Mouse (Mus musculus) left cerebral cortex, adult 2 months (tissue): ENCODE data around the gene Galnt4. TPM values are rescaled to one million over a fixed set of nuclear protein-coding genes. Genes with fewer than 3 reads are reported as not detected.

Experiments used
- DNase-seq, 2 experiments: peaks; one replicate each; pipeline ENCODE4 v3.0.0; 2021 to 2022; ENCODE audit warnings: low spot score in 2 of 2, mixed read lengths in 1 of 2; ENCODE audit errors: extremely low spot score in 1 of 2
- H3K27ac ChIP-seq: fragments of 200-600 bp; 2 replicates; pipeline ENCODE4 v1.8.1; 2022
- H3K4me3 ChIP-seq: fragments of 200-600 bp; 2 replicates; pipeline ENCODE4 v1.8.1; 2022
- CTCF ChIP-seq: fragments of 200-600 bp; IDR thresholded peaks from 2 replicates; pipeline ENCODE4 v1.8.1; 2022; ENCODE audit warnings: antibody characterized with exemption, mild to moderate bottlenecking, moderate library complexity
- intact Hi-C: fragments of 180-260 bp; cut with DNase I; formaldehyde crosslinking; loops from one replicate; pipeline ENCODE4 v1.15.1; 2025
- total RNA-seq, 2 experiments: library from RNA; stranded (reverse); gene quantifications; 2 replicates each; pipeline ENCODE4 v1.2.3; 2021

The Galnt4 gene
- total RNA-seq, 2 experiments from 2014 or later: 2.3 to 2.4 TPM

GRCm38 (mm10) chr10:99089906-99090305, 18.1 kb upstream of the Galnt4 start:
- TF ChIP-seq CTCF: no peak
- DNase-seq: no peak
- no peak overlapping the region for H3K27ac ChIP-seq
- intact Hi-C loops: loop anchor here (10.0 kb wide), 1 partner anchor 1715 kb away; no protein-coding TSS in a partner anchor
- no peak overlapping the region for H3K4me3 ChIP-seq

- no peak overlapping the region for H3K27ac ChIP-seq
- no peak for TF ChIP-seq CTCF
- intact Hi-C loops: no loop called here
- no peak for DNase-seq
- no peak overlapping the region for H3K4me3 ChIP-seq
Measured at GRCm38 (mm10) chr10:99093364-99093763, 14.6 kb upstream of the Galnt4 start.

DNA sequence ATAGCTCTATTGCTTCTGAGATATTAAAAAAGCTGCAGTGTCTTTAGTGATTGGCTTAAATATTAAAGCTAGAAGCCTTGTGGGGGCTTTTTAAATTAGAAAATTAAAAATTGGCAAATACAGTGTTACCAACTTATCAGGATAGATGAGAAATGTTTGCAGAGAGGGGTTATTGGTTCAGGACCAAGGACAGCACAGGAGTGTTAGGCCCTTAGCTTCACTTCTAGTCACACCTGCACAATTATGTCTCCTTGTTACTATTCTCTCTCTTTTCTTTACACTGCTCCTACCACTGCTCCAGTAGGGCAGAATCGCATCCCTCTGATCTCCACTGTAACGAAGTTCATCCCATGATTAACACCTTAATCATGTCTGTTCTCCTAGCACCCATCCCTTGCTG, 12.8 kb upstream of the Galnt4 start:
- no peak for DNase-seq
- TF ChIP-seq CTCF: no peak
- Histone ChIP-seq H3K27ac (no peak overlapping the region), H3K4me3 (no peak overlapping the region)
- intact Hi-C loops: no loop called here

- no peak overlapping the region for H3K4me3 ChIP-seq
- no peak overlapping the region for H3K27ac ChIP-seq
- peak; percentile 52 to 54 for DNase-seq
- intact Hi-C loops: no loop called here
- TF ChIP-seq CTCF: peak; percentile 87
Measured at GRCm38 (mm10) chr10:99097374-99097773, 10.6 kb upstream of the Galnt4 start.

GRCm38 (mm10) chr10:99105522-99105921, 2.4 kb upstream of the Galnt4 start:
- DNase-seq: no peak
- H3K27ac ChIP-seq: no peak overlapping the region
- no peak for TF ChIP-seq CTCF
- intact Hi-C loops: loop anchor here (5.0 kb wide), 2 partner anchors 47 to 157 kb away; partner anchors contain the start of gene Dusp6
- H3K4me3 ChIP-seq: no peak overlapping the region

- no peak for TF ChIP-seq CTCF
- intact Hi-C loops: loop anchor here (2.0 to 5.0 kb wide), 3 partner anchors 46 to 512 kb away; partner anchors contain the start of gene Dusp6
- peak overlapping the region; percentile 96 for H3K27ac ChIP-seq
- H3K4me3 ChIP-seq: peak overlapping the region; percentile 88
- no peak for DNase-seq
Measured at GRCm38 (mm10) chr10:99106311-99106702, 1.7 kb upstream of the Galnt4 start.

DNA sequence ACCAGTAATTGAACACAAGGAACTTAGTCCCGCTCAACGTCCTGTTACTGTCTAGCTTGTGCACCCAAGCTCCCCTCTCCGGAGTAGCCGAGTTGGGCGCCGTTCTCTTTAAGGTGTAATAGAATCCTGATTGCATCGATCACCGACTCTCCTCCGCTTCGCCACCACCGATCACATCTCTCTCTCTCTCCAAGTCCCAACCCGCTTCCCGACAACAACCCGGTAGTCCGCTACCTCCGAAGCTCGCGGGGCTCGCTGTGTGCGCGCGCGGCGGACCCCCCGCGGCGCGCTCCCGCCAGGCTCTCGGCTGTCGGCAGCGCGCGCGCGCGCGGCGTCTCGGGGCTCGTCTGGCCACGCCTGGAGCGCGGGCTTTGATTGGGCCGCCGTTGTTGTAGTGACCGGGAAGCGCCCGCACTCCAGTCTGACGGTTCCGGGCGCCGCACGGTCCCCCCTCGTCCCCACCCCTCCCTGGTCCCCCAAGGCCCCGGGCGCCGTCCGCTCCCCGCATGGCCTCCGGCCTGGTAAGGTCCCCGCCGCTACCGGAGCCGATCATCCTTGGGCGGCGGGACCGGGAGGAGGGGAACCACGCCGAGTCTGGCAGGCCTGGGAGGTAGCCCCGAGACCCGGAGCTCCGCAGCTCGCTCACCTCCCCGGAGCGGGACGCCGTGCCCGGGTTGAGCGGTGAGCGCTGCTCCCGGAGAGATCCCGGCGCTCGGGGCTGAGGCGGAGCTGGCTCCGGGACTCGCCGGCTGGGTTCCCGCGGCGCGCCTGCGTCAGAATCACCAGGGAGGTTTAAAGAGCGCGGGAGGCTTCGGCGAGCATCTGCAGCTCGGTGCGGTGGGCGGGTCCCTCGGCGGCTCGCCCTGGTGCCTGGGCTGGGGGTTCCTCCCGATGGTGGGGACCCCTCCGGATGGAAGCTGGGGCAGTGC, 992 bp upstream of the Galnt4 start, which contains the start of gene Poc1b:
Gene Poc1b, plus strand, starts transcription at position 334 of the 929 bp plus-strand sequence.
- H3K27ac ChIP-seq: peak within 1 kb of the TSS; percentile 96
- intact Hi-C loops: loop anchor here (2.0 to 5.0 kb wide), 3 partner anchors 45 to 512 kb away; partner anchors contain the start of gene Dusp6
- TF ChIP-seq CTCF: no peak
- peak; percentile 82 to 84 for DNase-seq
- peak within 1 kb of the TSS; percentile 88 for H3K4me3 ChIP-seq

- Histone ChIP-seq H3K4me3 (peak overlapping the region; percentile 88), H3K27ac (peak overlapping the region; percentile 67)
- DNase-seq: no peak
- no peak for TF ChIP-seq CTCF
- intact Hi-C loops: loop anchor here (5.0 kb wide), 2 partner anchors 44 to 154 kb away; partner anchors contain the start of gene Dusp6
Measured at GRCm38 (mm10) chr10:99108431-99108982, 548 bp downstream of the Galnt4 start.

DNA sequence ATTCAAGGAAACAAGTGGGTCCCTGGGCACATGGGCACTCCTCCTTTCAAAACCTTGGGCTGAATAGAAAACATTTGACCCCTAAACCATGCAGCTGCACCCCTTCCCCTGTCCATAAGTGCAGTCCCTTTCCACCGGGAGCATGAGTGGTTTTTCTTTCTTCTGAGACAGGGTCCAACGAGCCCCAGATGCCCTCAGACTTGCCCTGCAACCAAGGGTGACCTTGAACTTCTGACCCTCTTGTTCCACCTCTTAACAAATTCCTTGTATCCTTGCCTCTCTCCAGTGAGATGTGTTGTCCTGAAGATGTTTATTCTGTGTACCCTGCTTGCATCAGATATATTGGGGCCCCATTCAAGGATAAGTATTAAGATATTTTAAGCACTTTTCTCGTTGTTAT, 5.6 kb downstream of the Galnt4 start:
- no peak for TF ChIP-seq CTCF
- DNase-seq: no peak
- intact Hi-C loops: no loop called here
- Histone ChIP-seq H3K27ac (no peak overlapping the region), H3K4me3 (no peak overlapping the region)

DNA sequence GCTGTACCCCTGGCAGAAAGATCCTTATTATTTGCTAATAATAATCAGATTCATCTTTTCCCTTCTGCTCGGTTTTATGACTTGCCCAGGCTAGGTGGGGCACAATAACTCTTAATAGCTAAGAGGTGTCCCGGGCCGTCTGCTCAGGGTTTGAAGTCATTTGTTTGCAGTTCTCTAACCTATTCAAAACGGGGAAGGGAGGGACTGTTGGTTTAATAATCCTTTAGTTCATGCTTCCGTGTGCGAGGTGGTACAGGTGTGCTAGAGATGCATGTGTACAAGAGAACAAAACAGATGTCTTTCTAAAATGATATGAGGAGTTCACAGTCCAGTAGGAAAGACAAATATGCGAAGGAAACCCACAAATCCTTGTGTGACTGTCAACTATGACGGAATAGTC, 6.3 kb downstream of the Galnt4 start:
- intact Hi-C loops: no loop called here
- no peak for DNase-seq
- no peak overlapping the region for H3K4me3 ChIP-seq
- no peak overlapping the region for H3K27ac ChIP-seq
- no peak for TF ChIP-seq CTCF

DNA sequence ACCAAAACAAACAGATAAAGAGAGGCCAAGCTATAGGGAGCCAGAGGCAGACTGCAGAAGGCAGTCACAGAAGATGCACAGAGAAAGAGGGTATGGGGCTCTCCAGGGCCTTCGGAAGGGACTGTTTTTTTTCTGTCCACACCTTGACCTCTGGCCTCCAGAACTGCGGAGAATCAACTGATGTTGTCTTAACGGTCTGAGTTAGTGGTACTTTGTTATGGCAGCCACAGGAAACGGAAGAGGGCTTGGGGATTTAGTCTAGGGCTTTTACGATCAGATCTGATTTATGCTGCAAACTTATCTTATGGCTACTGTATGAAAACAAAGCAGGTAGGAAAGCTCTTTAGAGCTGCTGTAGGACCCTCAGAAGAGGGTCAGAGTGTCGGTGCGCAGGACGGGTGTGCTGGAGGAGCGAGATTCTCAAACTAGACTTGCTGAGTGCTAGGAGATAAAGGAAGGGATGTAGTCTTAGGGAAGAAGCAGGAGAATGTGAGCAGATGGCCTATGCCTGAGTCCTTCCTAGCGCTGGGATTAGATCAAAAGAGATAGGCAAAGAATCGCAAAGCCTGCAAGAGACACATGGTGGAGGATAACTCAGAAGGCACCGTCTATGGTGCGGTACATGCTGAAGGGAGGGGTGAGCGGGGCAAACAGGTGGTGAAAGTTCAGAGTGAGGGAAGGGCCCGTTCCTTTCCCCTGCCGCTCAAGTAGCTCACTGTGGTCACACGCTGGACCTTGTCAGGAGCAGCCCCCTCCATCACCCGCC, 7.7 kb downstream of the Galnt4 start:
- DNase-seq: no peak
- Histone ChIP-seq H3K4me3 (no peak overlapping the region), H3K27ac (no peak overlapping the region)
- TF ChIP-seq CTCF: no peak
- intact Hi-C loops: no loop called here
